Mouse (Mus musculus): Measurements from ENCODE around the gene Mvk. TPM values are rescaled to one million over a fixed set of nuclear protein-coding genes. Genes with fewer than 3 reads are reported as not detected.

The Mvk gene
- 10 to 100 TPM; 37.7 to 38.9 TPM for total RNA-seq (2021)
- long read RNA-seq, experiment 1, transcript Mvk-201 (11 exons, 1,660 nt): major isoform, 25 of 49 reads
- long read RNA-seq, experiment 1, partial matches to known transcripts: 10 of 49 reads
- long read RNA-seq, experiment 1, other reads (novel, unspliced or antisense): 12 of 49 reads
- long read RNA-seq, experiment 2, transcript Mvk-201 (11 exons, 1,660 nt): major isoform, 24 of 45 reads
- long read RNA-seq, experiment 2, partial matches to known transcripts: 10 of 45 reads
- long read RNA-seq, experiment 2, other reads (novel, unspliced or antisense): 11 of 45 reads

DNA sequence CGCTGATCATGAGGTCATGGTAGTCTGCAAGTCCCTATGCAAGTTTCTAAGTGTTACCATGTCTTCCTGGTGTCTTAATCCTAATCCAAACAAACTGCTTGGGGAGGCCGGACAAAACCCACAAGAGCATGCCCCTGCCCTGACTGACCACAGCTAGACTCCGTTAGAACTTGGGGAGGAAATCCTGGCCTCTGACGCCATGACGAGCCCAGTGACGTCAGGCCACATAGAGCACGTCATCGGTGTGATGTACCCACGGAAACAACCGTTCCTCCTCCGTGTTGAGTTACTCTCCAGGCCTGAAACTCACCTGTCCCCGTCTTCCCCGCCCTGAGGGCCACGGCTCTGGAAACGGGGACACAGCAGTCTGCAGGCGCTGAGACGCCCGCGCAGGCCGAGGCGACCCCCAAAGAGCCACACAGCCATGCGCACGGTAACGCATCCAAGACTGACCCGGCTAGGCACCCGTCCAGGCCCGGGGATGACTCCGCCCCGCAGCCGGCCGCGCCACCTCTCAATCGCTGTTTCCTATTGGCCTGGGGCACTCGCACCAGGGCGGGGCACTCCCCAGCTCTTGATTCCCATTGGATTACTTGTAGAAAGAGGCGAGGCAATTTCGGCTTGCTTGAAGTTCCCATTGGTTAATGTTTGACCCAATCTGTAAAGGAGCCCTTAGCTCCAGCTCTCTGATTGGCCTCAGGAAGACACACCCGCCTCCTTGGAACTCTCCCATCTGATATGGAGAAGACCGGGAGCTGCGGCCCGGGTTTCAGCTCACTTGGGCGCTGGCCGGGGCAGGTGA is at the start of gene Mvk, which contains the start of gene Mmab:
Mvk (plus strand) TSS at position 704 of the 802 bp plus-strand sequence.
Mmab (minus strand) TSS at position 495 of the 802 bp plus-strand sequence.
- intact Hi-C loops (cut with DNase I): loop anchor here (5.0 kb wide), 1 partner anchor 124 kb away; the partner anchor contains the start of gene Fam222a

DNA sequence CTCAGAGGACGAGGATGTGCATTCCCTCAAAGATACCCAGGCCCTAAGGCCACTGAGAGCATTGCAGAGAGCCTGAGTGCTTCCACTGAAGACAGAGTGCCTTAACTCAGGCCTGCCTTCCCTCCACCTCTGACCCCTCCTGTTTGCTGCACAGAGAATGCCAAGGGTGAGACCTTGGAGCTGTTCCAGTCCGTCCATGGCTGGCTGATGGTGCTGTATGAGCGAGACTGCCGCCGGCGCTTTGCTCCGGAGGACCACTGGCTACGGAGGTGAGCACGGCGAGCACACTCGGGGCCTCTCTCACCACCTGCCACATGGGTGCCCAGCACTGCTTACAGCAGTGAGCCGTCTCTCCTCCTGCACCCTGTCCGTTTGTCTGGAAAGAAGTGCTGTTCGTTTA is 37.5 kb upstream of the Mvk start:
- no peak for DNase-seq (ENCODE audit: low spot score in 2 of 2)
- intact Hi-C loops (cut with DNase I): no loop called here

More for the DNA sequence above, at the start of gene Mvk, which contains the start of gene Mmab:
- peak; percentile 98 to 100 for DNase-seq (ENCODE audit: low spot score in 2 of 2)

DNA sequence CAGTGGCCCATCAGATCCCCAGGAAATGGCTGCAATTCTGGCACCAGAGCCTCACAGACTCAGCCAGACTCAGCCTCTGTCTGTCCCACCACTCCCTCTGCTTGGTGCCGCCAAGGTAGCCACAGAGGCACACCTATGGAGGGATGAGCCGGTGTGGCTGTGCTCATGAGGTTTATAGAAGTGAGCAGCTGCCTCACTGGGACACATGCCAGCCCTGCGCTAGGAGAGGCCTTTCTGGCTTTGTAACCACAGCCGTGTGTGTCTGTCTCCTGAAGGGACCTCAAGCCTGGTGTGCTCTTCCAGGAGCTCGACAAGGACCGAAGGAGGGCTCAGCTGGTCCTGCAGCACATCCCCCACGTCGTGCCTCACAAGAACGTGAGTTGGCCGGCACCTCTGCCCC is 36.8 kb upstream of the Mvk start:
- DNase-seq (ENCODE audit: low spot score in 2 of 2): no peak
- intact Hi-C loops (cut with DNase I): no loop called here

DNA sequence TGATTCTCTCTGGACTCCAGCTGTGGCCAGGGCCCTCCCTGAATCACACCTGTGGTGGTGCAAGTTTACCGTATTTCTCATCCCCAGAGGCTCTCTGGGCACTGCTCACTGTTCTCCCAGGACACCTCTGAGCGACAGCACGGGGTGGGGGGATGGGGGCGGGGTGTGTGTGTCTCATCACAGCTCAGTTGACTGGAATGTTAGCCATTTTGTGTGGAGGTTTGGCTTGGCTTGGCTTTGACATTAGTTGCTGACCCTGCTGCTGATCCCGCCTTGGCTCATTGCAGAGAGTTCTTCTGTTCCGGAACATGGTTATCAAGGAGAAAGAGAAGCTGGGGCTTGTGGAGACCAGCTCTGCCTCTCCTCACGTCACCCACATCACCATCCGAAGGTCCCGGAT is 36.3 kb upstream of the Mvk start:
- intact Hi-C loops (cut with DNase I): no loop called here
- no peak for DNase-seq (ENCODE audit: low spot score in 2 of 2)

DNA sequence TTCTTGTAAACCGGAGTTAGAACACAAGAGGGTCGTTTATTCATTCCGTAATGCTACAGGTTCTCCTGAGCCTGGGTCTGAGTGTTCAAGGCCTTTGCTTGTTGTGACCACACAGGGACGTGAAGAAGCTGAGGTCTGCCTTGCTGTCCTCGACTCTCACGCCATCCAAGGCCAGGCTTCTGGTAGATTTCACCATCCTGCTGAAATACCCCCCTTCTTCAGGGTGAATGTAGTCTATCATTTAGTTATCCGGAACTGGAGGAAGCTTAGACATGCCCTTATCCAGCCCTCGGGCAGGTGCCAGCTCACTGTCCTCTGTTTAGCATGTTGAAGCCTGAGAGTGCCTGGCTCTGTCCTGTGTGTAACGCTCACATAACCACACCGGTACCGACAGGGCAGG is 35.2 kb upstream of the Mvk start:
- DNase-seq (ENCODE audit: low spot score in 2 of 2): no peak

DNA sequence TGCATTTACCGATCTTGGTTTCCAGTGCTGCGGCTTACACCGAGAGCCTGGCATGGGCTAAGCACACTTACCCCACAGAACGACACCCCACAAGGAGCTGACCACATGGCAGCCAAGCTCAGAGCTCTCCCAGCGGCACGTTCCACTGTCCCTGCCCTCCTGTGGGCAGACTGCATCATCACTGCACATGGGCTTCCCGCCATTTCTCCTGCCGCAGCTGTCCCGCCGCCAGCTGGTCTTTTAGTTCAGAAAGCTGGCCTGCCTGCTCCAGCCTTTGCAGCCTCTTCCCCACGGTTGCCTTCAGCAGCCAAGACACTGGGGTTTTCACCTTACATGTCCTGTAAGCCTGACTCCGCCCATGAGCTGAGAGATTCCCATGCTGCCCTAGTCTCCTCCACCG is 33.6 kb upstream of the Mvk start:
- intact Hi-C loops (cut with DNase I): no loop called here
- DNase-seq (ENCODE audit: low spot score in 2 of 2): no peak

More for the DNA sequence above, 35.2 kb upstream of the Mvk start:
- intact Hi-C loops (cut with DNase I): no loop called here

DNA sequence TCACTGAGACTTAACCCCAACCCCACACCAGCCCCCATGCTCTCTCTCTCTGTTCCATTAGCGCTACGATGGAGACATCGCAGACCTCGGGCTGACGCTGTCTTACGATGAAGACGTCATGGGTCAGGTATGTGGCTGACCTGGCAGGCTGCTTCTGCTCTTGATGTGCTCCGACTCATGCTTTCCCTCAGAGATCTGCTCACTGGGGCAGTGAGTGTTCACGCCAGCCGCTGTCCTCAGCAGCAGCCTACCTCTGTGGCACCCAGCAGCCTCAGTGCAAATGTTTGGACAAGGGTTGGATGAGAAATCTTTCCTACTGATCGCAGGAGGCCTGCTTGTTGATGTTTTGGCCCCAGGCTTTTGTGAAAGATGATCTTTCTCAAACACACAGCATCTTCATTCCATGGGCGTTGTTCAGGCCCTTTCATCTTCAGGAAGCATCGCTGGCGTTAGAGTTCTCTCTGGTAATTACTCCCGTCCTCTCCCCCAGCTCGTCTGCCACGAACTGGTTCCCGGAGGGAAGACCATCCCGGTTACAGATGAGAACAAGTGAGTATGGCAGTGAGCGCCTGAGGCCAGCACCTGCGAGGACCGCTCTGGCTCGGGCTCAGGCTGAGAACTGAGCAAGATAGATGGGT is 31.6 kb upstream of the Mvk start:
- DNase-seq (ENCODE audit: low spot score in 2 of 2): no peak
- intact Hi-C loops (cut with DNase I): no loop called here

DNA sequence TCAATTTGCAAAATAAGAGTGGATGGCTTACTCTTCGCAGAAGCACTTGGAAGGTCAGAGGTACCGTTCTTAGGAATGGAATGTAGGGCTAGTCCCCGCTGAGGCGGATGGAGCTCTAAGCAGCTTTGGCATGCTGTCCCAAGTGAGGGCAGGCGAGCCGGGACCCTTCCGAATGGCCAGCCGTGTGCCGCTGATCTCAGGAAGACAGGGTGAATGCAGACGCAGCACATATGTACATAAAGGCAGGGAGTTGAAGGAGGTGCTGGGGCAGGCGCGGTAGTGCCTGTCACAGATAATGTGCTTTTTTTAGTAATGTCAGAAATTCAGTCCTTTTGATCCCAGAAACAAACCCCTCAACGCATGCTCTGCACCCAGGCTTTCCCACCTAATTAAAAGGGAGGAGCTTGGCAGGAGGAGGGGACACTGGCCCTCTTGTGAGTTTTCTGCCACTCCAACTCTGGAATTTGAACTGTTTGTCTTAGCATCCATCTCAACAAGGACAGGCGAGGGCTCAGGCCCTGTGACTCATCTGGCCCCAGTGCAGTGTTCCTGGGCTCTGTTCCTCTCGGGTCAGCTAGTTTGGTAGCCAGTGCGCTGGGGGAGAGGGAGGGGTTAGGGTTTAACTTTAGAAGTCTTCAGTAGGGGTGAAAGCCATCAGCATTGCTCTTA is 30.9 kb upstream of the Mvk start:
- no peak for DNase-seq (ENCODE audit: low spot score in 2 of 2)
- intact Hi-C loops (cut with DNase I): no loop called here

DNA sequence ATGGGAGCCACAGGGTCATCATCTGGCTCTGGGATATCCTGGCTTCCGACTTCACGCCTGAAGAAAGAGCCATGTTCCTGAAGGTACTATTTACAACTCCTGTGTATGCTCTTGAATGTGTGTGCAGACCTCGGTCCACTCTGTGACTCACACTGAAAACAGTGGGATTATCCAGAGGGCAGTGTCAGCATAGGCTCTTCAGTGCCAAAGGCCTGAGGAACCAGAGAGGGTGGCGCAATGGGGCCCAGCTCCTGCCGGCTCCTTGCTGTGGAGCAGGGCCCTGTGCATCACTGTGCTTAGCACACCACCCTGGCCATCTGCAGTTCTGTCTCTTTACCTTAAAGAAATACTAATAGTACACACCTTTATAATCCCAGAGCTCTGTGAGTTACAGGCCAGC is 28.5 kb upstream of the Mvk start:
- intact Hi-C loops (cut with DNase I): no loop called here
- no peak for DNase-seq (ENCODE audit: low spot score in 2 of 2)

DNA sequence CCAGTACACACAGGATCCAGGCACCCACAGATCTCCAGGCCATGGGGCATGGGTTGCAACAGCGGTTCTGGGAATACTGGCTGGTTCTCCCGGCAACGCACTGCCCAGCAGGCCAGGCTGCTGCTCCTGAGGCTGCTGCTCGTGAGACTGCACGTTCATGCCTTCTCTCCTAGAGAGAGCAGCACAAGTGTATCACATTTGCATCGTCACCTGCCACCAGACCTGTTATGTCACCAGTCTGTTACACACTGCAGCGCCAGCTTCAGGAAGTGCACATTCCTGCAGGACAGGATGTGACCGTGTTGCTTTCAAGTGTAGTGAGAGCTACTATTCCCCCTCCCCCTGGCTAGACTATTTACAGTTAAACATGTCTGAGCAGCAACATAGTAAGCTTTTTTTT is 27.2 kb upstream of the Mvk start:
- DNase-seq (ENCODE audit: low spot score in 2 of 2): peak in 1 of 2 experiments; percentile 33
- intact Hi-C loops (cut with DNase I): no loop called here

DNA sequence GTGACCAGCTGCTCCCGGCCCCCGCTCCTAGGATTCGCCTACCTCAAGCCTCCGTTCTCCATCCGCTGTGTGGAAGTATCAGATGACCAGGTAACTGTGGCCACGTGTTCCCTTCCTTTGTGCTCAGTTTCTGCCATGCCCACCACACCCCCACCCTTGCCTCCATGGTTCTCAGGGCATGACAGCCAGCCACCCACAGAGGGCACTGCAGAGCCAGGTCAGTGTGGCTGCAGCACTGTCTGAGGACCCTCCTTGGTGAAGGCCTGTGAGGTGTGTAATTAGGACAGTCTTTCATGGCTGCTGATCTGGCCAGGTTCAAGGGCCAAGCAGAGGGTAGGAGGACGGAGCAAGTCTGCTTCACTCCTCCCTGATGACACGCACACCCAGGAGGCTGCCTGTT is 25.5 kb upstream of the Mvk start:
- DNase-seq (ENCODE audit: low spot score in 2 of 2): no peak
- intact Hi-C loops (cut with DNase I): no loop called here

DNA sequence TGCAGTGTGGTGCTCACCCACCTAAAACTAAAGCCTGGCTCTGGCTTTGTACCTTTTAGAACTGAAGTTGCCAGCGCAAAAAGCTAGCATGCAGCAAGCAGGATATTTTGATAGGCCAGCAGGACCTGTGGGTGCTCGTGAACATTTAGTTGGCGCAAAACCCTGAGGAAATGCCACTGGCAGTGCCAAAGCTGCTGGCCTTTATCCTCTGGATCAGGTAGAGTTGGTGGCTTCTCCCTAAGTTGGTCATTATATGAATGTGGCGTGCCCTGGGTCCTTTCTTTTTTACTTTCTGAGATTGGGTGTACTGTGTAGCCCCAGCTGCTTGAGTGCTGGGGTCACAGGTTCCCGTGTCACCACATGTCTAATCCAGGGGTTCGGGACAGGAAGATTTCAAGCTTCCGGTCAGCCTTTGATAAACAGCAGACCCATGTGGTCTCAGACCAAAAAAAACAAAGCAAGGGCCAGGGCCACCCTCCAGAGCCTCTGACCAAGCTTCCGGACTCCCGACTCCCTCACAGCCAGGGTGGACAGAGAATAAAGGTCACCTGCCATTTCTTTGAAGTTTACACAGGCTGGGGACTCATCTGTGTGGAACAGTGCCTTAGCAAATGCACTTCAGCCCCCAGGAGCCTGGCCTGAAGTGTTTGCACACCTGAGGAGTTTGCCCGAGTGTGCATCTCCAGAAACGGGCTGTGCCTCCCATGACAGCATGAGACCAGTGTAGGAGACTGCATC is 22.3 kb upstream of the Mvk start:
- DNase-seq (ENCODE audit: low spot score in 2 of 2): no peak
- intact Hi-C loops (cut with DNase I): no loop called here

DNA sequence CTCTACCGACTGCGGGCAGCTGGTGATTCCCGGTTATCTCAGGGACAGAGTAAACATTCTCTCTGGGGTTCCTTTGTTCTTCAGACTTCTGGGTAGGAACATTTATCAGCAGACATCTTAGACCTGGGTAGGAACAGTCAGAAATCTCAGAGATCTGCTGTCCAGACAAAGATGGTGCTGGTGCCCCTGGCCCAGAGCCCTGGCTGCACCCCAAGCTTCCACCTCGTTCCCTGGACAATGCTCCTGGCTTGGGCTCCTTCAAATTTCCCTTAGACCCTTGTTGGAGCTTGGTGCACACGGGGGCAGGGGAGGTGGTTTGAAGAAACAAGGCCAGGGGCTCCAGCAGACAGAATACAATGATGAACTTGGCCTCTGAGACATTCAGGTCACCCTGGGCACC is 21.5 kb upstream of the Mvk start:
- DNase-seq (ENCODE audit: low spot score in 2 of 2): no peak

DNA sequence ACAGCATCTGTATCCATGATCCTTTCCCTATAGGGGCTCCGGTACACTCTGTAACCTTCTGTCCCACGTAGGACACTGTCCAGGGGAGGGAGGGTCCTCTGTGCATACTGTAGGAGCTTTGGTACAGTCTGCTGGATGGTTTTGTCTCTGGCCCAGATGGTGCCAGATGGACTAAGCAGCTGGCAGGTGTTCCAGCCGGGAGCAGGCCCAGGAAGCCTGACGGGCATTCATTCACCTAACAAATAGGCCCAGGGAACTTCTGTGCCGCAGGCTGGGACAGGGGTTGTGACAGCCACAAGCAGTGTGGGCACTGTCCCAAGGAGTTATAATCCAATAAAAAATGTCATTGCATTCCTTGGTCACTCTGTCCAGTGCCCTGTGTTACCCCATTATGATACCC is 20.1 kb upstream of the Mvk start:
- peak in 1 of 2 experiments; percentile 30 for DNase-seq (ENCODE audit: low spot score in 2 of 2)
- intact Hi-C loops (cut with DNase I): no loop called here

More for the DNA sequence above, 21.5 kb upstream of the Mvk start:
- intact Hi-C loops (cut with DNase I): no loop called here

DNA sequence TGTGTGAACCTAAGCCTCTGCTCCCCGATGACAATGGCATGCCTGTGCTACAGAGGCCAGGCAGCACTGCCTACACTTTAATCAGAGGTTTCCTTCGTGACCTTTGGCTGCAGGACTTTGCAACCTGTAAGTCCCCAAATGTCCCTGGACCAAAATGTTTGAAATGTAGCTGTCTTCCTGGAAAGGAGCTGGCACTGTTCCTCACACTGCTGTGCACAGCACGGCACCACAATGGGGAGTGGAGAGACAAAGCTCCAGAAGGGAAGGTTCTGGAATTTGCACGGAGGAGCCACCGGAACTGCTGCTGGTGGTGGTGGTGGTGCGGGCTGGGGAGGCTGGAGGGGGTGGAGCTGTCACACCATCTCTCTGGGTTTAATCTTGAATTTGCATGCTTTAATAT is 17.3 kb upstream of the Mvk start:
- intact Hi-C loops (cut with DNase I): no loop called here
- DNase-seq (ENCODE audit: low spot score in 2 of 2): no peak

DNA sequence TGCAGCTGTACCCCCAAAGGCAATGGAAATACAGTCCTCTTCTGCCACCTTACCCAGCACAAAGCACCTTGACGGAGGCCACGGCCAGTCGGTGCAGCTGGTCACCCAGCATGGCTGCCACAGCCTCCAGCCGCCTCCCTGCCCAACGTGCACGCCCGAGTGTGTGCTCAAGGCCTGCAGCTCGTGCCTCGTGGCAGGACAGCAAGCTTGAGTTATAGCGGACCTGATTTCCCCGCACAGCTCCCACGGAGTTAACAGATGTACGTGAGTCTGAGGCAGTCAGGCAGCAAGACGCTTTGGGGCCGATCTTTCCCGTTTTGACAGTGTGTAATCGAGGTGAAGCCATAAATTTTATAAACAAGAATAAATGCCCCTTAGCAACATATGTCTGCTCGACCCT is 15.4 kb upstream of the Mvk start:
- intact Hi-C loops (cut with DNase I): no loop called here
- DNase-seq (ENCODE audit: low spot score in 2 of 2): no peak

DNA sequence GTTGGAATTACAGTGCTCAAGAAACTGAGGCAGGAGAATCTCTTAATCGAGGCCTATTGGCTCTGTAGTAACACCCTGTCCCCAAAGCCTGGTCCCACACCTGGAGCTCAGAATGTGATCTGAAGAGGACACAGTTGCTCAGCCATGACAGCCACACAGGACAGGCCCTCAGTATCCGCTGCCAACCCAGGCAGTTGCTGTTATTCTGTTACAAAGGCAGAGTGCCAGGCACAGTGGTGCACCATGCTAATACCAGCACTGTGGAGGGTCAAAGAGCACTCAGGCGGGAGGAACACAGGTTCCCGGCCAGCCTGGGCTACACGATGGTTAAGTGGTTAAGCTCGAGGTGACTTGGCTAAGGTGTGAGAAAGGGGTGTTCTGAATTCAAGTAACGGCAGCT is 14.3 kb upstream of the Mvk start:
- no peak for DNase-seq (ENCODE audit: low spot score in 2 of 2)
- intact Hi-C loops (cut with DNase I): no loop called here

DNA sequence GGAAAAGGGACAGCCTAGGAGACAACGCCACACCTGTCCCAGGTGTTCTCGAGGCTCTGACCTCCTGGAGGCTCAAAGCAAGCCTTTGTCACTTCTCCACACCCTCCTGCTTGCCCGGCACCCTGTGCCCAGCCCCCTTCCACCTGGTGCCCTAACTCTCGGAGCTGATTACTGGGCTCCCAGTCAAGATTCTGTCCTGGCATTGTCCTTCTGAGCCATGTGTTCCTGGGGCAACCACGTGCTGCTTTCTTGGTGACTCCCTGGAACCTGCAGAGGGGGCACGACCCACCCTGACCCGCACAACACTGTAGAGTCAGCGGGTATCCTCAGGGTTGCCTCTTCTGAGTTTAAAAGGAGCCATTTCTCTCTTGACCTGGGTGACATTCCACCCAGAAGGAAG is 9.7 kb upstream of the Mvk start:
- intact Hi-C loops (cut with DNase I): no loop called here
- DNase-seq (ENCODE audit: low spot score in 2 of 2): no peak

DNA sequence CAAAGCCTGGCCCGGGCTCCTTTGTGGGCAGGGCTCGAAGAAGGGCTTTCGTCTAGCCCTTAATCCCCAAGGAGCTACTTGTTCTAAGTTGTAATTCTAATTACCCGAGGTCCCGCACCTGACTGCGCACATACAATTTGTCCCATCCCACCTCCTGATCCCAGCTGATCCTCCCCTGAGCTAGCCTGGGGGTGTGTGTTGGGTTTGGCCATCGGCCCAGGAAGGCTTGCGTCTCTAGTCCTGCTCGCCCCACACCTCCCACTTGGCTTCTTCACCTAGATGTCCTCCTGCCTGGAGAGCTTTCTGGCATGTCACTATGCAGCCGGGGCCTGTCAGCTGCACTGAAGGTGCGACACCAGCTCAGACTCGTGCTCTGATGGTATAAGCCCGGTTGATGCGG is 8.5 kb upstream of the Mvk start:
- DNase-seq (ENCODE audit: low spot score in 2 of 2): no peak

More for the DNA sequence above, 8.5 kb upstream of the Mvk start:
- intact Hi-C loops (cut with DNase I): no loop called here
